Mouse (Mus musculus): ENCODE results near the gene Des. TPM values are rescaled to one million over a fixed set of nuclear protein-coding genes. Genes with fewer than 3 reads are reported as not detected.

Des gene
- total RNA-seq, 2 experiments from 2014 or later, result 1.5 TPM

DNA sequence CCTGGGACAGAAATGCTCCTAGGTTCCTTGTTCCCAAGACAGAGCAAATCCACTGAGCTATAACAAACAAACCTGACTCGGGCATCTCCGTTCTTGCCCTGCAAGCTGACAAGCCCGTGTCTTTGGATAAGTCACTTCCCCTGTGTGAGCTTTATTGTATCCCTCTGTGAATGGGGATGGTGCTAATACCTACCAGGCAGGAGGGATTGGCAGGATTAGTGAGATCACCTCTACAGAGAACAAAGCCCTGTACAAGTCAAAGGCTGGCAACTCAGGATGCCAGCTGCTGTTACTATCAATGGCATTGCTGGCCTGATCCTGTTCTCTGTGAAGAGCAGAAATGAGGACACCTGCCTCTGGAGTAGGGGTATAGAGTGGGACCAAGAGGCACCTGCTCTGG, 45.4 kb downstream of the Des start:
- DNase-seq (ENCODE audit: extremely low spot score in 1 of 2, low spot score in 2 of 2), result no peak
- intact Hi-C loops (cut with DNase I), result no loop called here

DNA sequence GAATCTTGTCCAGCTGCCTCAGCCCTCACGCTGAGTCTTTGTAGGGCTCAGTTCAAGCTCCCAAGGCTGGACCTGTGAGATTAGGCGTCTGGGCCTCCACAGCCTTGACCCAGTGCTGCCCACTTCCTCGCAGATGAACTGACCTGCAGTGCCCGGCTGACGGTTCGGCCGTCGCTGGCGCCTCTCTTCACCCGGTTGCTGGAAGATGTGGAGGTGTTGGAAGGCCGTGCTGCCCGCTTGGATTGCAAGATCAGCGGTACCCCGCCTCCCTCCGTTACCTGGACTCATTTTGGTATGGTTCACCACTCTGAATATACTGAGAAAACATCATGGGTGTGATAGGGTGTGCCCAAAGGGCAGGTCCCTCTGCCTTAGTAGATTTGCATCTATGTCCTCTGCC, 46.0 kb downstream of the Des start:
- DNase-seq (ENCODE audit: extremely low spot score in 1 of 2, low spot score in 2 of 2), result no peak
- intact Hi-C loops (cut with DNase I), result no loop called here

DNA sequence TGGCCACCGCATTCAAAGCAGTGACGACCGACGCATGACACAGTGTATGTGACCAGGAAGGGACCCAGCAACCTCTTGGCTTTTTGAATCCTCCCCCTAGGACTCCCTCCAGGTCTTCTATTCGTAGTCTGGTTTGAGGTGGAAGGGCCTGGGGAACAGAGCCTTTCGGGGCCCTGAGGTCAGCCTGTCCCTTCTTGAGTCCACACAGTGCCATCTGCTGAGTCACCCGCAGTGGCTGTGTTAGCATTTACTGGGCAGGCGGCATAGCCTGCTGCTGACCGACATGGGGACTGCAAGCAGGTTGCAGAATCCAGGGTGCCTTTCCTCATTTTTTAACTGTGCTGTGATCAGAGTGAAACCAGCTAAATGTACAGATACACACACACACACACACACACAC, 46.9 kb downstream of the Des start:
- intact Hi-C loops (cut with DNase I), result no loop called here
- DNase-seq (ENCODE audit: extremely low spot score in 1 of 2, low spot score in 2 of 2), result no peak

DNA sequence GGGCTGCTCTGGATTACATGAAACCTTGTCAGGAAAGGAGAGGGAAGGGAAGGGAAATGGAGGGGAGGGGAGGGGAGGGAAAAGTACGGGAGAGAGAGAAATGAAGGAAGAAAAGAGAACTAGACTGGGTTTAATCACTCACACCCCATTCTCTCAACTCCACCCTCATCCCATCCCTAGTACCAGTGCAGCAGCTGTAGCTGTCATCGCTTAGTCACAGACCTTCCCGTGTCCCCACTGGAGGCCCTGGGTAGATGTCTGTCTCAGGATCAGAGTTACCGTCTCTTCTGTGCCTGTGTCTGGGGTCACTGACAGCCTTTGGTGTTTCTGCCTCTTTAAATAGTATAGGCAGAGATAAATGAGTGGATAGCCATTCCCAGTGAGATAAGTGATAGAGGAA, 48.1 kb downstream of the Des start:
- no peak for DNase-seq (ENCODE audit: extremely low spot score in 1 of 2, low spot score in 2 of 2)
- intact Hi-C loops (cut with DNase I), result no loop called here

DNA sequence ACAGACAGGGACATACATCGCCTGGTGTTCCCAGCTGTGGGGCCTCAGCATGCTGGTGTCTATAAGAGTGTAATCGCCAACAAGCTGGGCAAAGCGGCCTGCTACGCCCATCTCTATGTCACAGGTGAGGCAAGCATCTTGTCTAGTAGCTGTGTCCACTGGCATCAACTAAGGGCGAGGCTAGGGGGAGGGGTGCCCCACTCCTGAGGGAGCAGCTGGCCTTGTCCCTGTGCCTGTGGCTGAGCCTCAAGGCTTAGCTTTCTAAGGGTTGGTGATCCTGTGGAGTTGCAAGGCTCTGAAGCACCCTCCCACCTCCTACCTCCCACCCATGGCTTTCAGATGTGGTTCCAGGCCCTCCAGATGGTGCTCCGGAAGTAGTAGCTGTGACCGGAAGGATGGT, 49.8 kb downstream of the Des start:
- DNase-seq (ENCODE audit: extremely low spot score in 1 of 2, low spot score in 2 of 2), result no peak
- intact Hi-C loops (cut with DNase I), result no loop called here

DNA sequence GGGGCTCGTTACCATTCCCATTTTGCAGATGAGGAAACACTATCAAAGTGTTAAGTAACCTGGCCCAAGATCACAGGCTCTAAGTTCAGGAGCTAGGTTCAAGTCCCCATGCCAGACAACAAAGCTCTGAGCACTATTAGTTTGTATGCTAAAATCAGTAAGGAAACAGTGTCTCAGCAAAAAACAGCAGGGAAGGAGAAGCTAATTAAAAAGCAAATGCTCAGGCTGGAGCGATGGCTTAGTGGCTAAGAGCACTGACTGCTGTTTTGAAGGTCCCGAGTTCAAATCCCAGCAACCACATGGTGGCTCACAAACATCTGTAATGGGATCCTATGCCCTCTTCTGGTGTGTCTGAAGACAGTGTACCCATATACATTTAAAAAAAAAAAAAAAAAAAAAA, 52.1 kb downstream of the Des start:
- intact Hi-C loops (cut with DNase I), result no loop called here
- DNase-seq (ENCODE audit: extremely low spot score in 1 of 2, low spot score in 2 of 2), result no peak

DNA sequence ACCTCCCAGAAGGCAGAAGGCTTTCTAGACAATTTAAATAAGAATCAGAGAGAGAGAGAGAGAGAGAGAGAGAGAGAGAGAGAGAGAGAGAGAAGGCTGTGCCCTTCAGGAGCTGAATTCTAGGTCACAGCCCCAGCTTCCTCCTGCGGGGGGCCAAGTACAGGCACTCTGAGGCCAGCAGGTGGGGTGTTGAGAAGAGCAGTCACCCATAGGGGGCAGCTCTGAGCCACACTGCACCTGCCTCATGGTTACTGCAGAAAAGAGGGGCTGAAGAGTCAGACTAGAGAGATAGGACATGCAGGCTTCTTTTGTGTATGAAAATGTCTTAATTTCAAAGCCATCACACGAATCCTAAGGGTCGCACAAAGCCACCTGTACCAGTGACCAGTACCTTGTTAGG, 53.6 kb downstream of the Des start:
- intact Hi-C loops (cut with DNase I), result no loop called here
- DNase-seq (ENCODE audit: extremely low spot score in 1 of 2, low spot score in 2 of 2), result no peak

Other genes with a start within 250 kb of the Des start
- 1 to 10 TPM; 1.9 to 2.7 TPM for gene Nhej1, start 235.1 kb upstream of the Des start, total RNA-seq (2021)
- gene Slc23a3, start 226.4 kb upstream of the Des start, total RNA-seq (2021), result under 1 TPM in 1 of 2 experiments, not detected in 1; 0.21 TPM
- gene Cnppd1, start 217.6 kb upstream of the Des start, total RNA-seq (2021), result 10 to 100 TPM; 31.7 to 33.4 TPM
- gene Retreg2, start 217.6 kb upstream of the Des start, total RNA-seq (2021), result 100 to 1,000 TPM; 151 to 153 TPM
- gene Zfand2b, start 191.7 kb upstream of the Des start, total RNA-seq (2021), result 10 to 100 TPM; 20.2 to 21.3 TPM
- 10 to 100 TPM; 45.6 to 47.0 TPM for gene Abcb6, start 179.9 kb upstream of the Des start, total RNA-seq (2021)
- gene Ankzf1, start 168.2 kb upstream of the Des start, total RNA-seq (2021), result 10 to 100 TPM; 18.2 to 19.3 TPM
- 100 to 1,000 TPM; 111 to 119 TPM for gene Atg9a, start 168.1 kb upstream of the Des start, total RNA-seq (2021)
- 10 to 100 TPM; 18.3 to 22.1 TPM for gene Glb1l, start 149.5 kb upstream of the Des start, total RNA-seq (2021)
- 10 to 100 TPM; 94.4 to 95.0 TPM for gene Stk16, start 149.5 kb upstream of the Des start, total RNA-seq (2021)
- 100 to 1,000 TPM; 456 to 464 TPM for gene Tuba4a, start 140.5 kb upstream of the Des start, total RNA-seq (2021)
- gene A630095N17Rik, start 128.2 kb upstream of the Des start, total RNA-seq (2021), result not detected
- gene Dnajb2, start 123.9 kb upstream of the Des start, total RNA-seq (2021), result 10 to 100 TPM; 64.1 to 69.0 TPM
- 100 to 1,000 TPM; 257 to 262 TPM for gene Ptprn, start 95.8 kb upstream of the Des start, total RNA-seq (2021)
- gene Resp18, start 81.9 kb upstream of the Des start, total RNA-seq (2021), result 10 to 100 TPM; 72.5 to 81.7 TPM
- 10 to 100 TPM; 60.6 to 67.1 TPM for gene Dnpep, start 42.3 kb upstream of the Des start, total RNA-seq (2021)
- 100 to 1,000 TPM; 182 to 186 TPM for gene Speg, start 15.0 kb downstream of the Des start, total RNA-seq (2021)
- gene Gmppa, start 75.6 kb downstream of the Des start, total RNA-seq (2021), result 10 to 100 TPM; 51.9 to 53.7 TPM
- 10 to 100 TPM; 17.2 to 22.0 TPM for gene Asic4, start 90.1 kb downstream of the Des start, total RNA-seq (2021)
- gene Chpf, start 119.0 kb downstream of the Des start, total RNA-seq (2021), result 10 to 100 TPM; 79.8 to 80.6 TPM
- gene Tmem198, start 119.2 kb downstream of the Des start, total RNA-seq (2021), result 10 to 100 TPM; 58.2 to 59.3 TPM
- 10 to 100 TPM; 35.1 to 39.4 TPM for gene Obsl1, start 146.1 kb downstream of the Des start, total RNA-seq (2021)
- 10 to 100 TPM; 36.9 to 37.2 TPM for gene Inha, start 146.7 kb downstream of the Des start, total RNA-seq (2021)
- 10 to 100 TPM; 29.4 to 29.7 TPM for gene Stk11ip, start 161.2 kb downstream of the Des start, total RNA-seq (2021)
- 100 to 1,000 TPM; 203 to 204 TPM for gene Slc4a3, start 185.9 kb downstream of the Des start, total RNA-seq (2021)

Data from left cerebral cortex, postnatal 10 days (tissue).